Mouse (Mus musculus) lung, adult 2 months (tissue): ENCODE measurements at regions not wholly inside any gene's neighbourhood (a gene's known extent, or its start where the extent isn't known, plus 50 kb on each side); places are given as distances from the start of the nearest gene placed in this dataset.

Source experiments
- CTCF ChIP-seq: fragments of 200-500 bp; IDR thresholded peaks from 2 replicates; pipeline ENCODE4 v1.5.1; 2011; ENCODE audit warnings: mild to moderate bottlenecking, low read length, control low read depth; ENCODE audit not compliant: insufficient read depth
- POLR2A ChIP-seq: fragments of 200-500 bp; IDR thresholded peaks from 2 replicates; pipeline ENCODE4 v1.6.1; 2011; ENCODE audit warnings: low read depth, mild to moderate bottlenecking, control low read depth, low read length, borderline replicate concordance; ENCODE audit errors: extremely low read depth

DNA sequence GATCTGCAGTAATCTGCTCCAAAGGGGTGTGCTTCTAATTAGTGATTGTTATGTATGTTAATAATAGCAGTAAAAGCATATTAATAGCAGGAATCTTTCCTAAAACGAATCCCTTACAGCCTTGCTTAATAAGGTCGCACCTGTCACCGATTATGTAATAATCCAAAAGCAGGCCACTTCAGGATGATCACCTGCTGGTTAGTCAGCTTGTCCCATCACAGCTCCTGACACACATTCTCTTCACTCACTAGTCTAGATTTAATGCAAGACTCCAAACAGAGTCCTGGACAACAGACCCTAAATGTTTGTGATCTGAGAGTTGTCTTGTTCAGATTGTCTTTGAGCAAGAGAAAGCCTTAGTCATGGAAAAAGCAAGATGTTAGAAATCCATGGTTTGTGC, 85.2 kb upstream of the Kctd3 start:
- TF ChIP-seq POLR2A: no peak
- TF ChIP-seq CTCF: no peak
